Mouse (Mus musculus) kidney, embryonic 15.5 days (tissue): ENCODE measurements at regions not wholly inside any gene's neighbourhood (a gene's known extent, or its start where the extent isn't known, plus 50 kb on each side); places are given as distances from the start of the nearest gene placed in this dataset.

Experiments
- ATAC-seq: fragments of 200-750 bp; cut with Nextera tagmentation; replicated peaks from 2 replicates; pipeline ENCODE4 v1.8.0; 2017; ENCODE audit warnings: moderate TSS enrichment; ENCODE audit not compliant: low FRiP score
- H3K27ac ChIP-seq: fragments of 300-500 bp; sonication (generic); 2 replicates; pipeline ENCODE4 v1.5.1; 2015; ENCODE audit warnings: mild to moderate bottlenecking, inconsistent platforms
- H3K27me3 ChIP-seq: fragments of 300-500 bp; sonication (generic); 2 replicates; pipeline ENCODE4 v1.6.1; 2015; ENCODE audit warnings: inconsistent platforms
- H3K36me3 ChIP-seq: fragments of 300-500 bp; sonication (generic); 2 replicates; pipeline ENCODE4 v1.6.1; 2015; ENCODE audit warnings: inconsistent platforms
- H3K4me1 ChIP-seq: fragments of 300-500 bp; sonication (generic); 2 replicates; pipeline ENCODE4 v1.6.1; 2015; ENCODE audit warnings: inconsistent platforms
- H3K4me2 ChIP-seq: fragments of 300-500 bp; sonication (generic); 2 replicates; pipeline ENCODE4 v1.6.1; 2015; ENCODE audit warnings: moderate library complexity, mild to moderate bottlenecking, inconsistent platforms
- H3K4me3 ChIP-seq: fragments of 300-500 bp; sonication (generic); replicated peaks from 2 replicates; pipeline ENCODE4 v1.5.1; 2015; ENCODE audit warnings: mild to moderate bottlenecking, inconsistent platforms
- H3K9ac ChIP-seq: fragments of 300-500 bp; sonication (generic); 2 replicates; pipeline ENCODE4 v1.6.1; 2015; ENCODE audit warnings: mild to moderate bottlenecking, inconsistent platforms
- H3K9me3 ChIP-seq: fragments of 300-500 bp; sonication (generic); replicated peaks from 2 replicates; pipeline ENCODE4 v1.6.1; 2016; ENCODE audit warnings: inconsistent platforms
- WGBS: fragments of 180-500 bp; shearing (Covaris S2); methylation state at CpG from one replicate; pipeline ENCODE4 v1.1.7; 2015; ENCODE audit warnings: mixed read lengths; 5-methylcytosine and 5-hydroxymethylcytosine counted together

GRCm38 (mm10) chr2:57917721-57918120, 80.0 kb upstream of the Galnt5 start:
- WGBS, result 88% methylated on average over 6 of the region's 6 CpGs
- H3K4me1 ChIP-seq, result no peaks in the 10 kb centered on the region
- no peak overlapping the region for H3K27ac ChIP-seq
- no peaks in the 10 kb centered on the region for H3K36me3 ChIP-seq
- no peak for ATAC-seq
- no peaks in the 10 kb centered on the region for H3K27me3 ChIP-seq
- H3K9ac ChIP-seq, result no peak overlapping the region
- H3K4me2 ChIP-seq, result no peak overlapping the region
- H3K4me3 ChIP-seq, result no peak overlapping the region
- H3K9me3 ChIP-seq, result no peaks in the 10 kb centered on the region

DNA sequence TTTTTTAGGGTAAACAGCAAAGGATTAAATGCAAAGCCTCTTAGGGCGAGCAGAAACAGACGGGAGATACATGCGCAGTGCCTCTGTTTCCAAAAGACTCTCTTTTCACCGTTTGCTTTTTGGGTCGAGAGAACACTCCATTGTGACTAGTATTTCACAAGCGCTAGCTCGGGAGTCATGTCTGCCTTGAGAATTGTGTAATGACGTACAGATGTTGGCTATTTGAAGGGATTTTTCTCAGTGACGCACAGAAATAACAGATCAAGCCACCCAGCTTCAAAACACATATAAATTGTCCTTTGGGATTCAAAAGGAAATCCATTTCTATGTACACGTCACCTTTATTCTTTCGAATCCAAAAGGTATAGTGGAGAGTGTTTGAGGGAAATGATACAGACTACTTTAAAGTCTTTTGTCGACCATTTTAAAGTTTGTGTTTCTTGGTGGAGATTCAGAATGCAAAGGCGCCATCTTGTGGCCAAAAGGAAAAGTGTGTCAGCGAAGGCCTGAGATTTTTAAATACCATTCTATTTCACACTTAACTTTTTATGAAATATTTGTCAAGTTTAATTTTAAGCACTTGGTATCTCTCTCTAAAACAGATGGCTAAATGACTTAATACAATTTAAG, 78.5 kb upstream of the Galnt5 start:
- Histone ChIP-seq H3K4me2 (peak overlapping the region; percentile 20; the same call in 1 of the 2 replicates), H3K27me3 (no peaks in the 10 kb centered on the region)

GRCm38 (mm10) chr2:57934062-57934822, 63.4 kb upstream of the Galnt5 start:
- Histone ChIP-seq H3K36me3 (no peaks in the 10 kb centered on the region), H3K27me3 (no peaks in the 10 kb centered on the region), H3K9ac (no peak overlapping the region), H3K9me3 (no peaks in the 10 kb centered on the region), H3K4me1 (no peaks in the 10 kb centered on the region), H3K27ac (no peak overlapping the region), H3K4me3 (no peak overlapping the region), H3K4me2 (no peak overlapping the region)
- 62% methylated on average over 5 of the region's 5 CpGs for WGBS
- no peak for ATAC-seq

More for the DNA sequence above, 78.5 kb upstream of the Galnt5 start:
- H3K36me3 ChIP-seq, result no peaks in the 10 kb centered on the region
- H3K9ac ChIP-seq, result no peak overlapping the region
- ATAC-seq, result no peak
- H3K27ac ChIP-seq, result no peak overlapping the region
- WGBS, result 48% methylated on average over 14 of the region's 14 CpGs
- no peaks in the 10 kb centered on the region for H3K4me1 ChIP-seq
- H3K4me3 ChIP-seq, result no peak overlapping the region
- H3K9me3 ChIP-seq, result no peaks in the 10 kb centered on the region
